Mouse (Mus musculus) hindbrain, embryonic 11.5 days (tissue): ENCODE measurements around the gene Defb13. TPM values are rescaled to one million over a fixed set of nuclear protein-coding genes. Genes with fewer than 3 reads are reported as not detected.
A peak's percentile ranks its signal among the peaks of the same experiment; 100 is the strongest.
"Not testable (repeated sequence)": the region's sequence is repeated elsewhere in the genome, so short reads cannot be mapped to it uniquely, and the experiment has no call there.

ENCODE experiments used
- ATAC-seq: fragments of 200-750 bp; cut with Nextera tagmentation; 2 replicates; pipeline ENCODE4 v1.8.0; 2017; ENCODE audit warnings: mild to moderate bottlenecking, moderate TSS enrichment, moderate library complexity; ENCODE audit not compliant: low FRiP score
- DNase-seq: peaks from one replicate; pipeline ENCODE4 v3.0.0-alpha.2; 2015; ENCODE audit warnings: low spot score
- H3K27ac ChIP-seq: fragments of 300-500 bp; sonication (generic); 2 replicates; pipeline ENCODE4 v1.5.1; 2014; ENCODE audit warnings: mild to moderate bottlenecking, low read depth, low read length
- H3K27me3 ChIP-seq: fragments of 300-500 bp; sonication (generic); 2 replicates; pipeline ENCODE4 v1.6.1; 2014; ENCODE audit warnings: mild to moderate bottlenecking, low read length, moderate library complexity, mixed read lengths; ENCODE audit not compliant: control insufficient read depth, insufficient read depth
- H3K36me3 ChIP-seq: fragments of 300-500 bp; sonication (generic); 2 replicates; pipeline ENCODE4 v1.6.1; 2014; ENCODE audit warnings: mild to moderate bottlenecking, low read length, moderate library complexity, mixed read lengths; ENCODE audit not compliant: control insufficient read depth, insufficient read depth
- H3K4me1 ChIP-seq: fragments of 300-500 bp; sonication (generic); replicated peaks from 2 replicates; pipeline ENCODE4 v1.6.1; 2014; ENCODE audit warnings: low read length, mixed read lengths; ENCODE audit not compliant: control insufficient read depth, insufficient read depth
- H3K4me2 ChIP-seq: fragments of 300-500 bp; sonication (generic); replicated peaks from 2 replicates; pipeline ENCODE4 v1.6.1; 2014; ENCODE audit warnings: mild to moderate bottlenecking, low read depth, low read length
- H3K4me3 ChIP-seq: fragments of 300-500 bp; sonication (generic); 2 replicates; pipeline ENCODE4 v1.5.1; 2014; ENCODE audit warnings: low read depth, low read length
- H3K9ac ChIP-seq: fragments of 300-500 bp; sonication (generic); 2 replicates; pipeline ENCODE4 v1.6.1; 2014; ENCODE audit warnings: low read depth, low read length
- H3K9me3 ChIP-seq: fragments of 300-500 bp; sonication (generic); 2 replicates; pipeline ENCODE4 v1.6.1; 2016; ENCODE audit warnings: low read length; ENCODE audit not compliant: control insufficient read depth
- WGBS: fragments of 180-500 bp; shearing (Covaris S2); extraction: QIAGEN DNeasy Blood & Tissue Kit; methylation state at CpG from one replicate; pipeline ENCODE4 v1.1.7; 2014; 5-methylcytosine and 5-hydroxymethylcytosine counted together
- polyA plus RNA-seq: library from polyadenylated mRNA; unstranded; fragments of >200 nt; fragmentation: Nextera tagmentation; extraction: Ambion mirVana; gene quantifications from 2 replicates; pipeline ENCODE4 v1.2.1, GENCODE M21; 2014

The Defb13 gene
- not detected in 2 replicates for polyA plus RNA-seq

DNA sequence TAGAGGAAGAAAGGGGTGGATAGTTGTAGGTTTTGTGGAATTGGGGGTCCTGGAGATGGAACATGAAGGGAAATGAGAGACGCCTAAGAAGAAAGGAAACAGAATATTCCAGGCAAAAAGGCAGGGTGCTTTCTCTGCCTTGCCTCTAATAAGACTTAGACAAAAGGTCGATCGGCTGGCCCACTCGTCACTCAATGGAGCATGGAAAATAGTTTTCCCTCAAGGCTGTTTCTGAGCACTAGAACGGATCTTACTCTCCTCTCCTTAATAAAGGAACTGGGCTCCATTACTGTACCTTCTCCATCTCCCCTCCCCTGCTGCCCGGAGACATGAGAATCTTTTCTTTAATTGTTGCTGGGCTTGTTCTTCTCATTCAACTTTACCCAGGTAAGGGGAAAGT, at the start of gene Defb13:
Defb13 (plus strand) TSS at position 301 of the 400 bp plus-strand sequence.
- no peak within 1 kb of the TSS for H3K4me3 ChIP-seq
- no peak for ATAC-seq
- no peaks in the 10 kb centered on the region for H3K36me3 ChIP-seq
- H3K4me1 ChIP-seq = no peaks in the 10 kb centered on the region
- H3K4me2 ChIP-seq = no peak within 1 kb of the TSS
- no peak for DNase-seq
- no peaks in the 10 kb centered on the region for H3K27me3 ChIP-seq
- 86% methylated on average over 6 of the region's 6 CpGs for WGBS
- no peaks in the 10 kb centered on the region for H3K9me3 ChIP-seq
- H3K9ac ChIP-seq = no peak within 1 kb of the TSS
- H3K27ac ChIP-seq = no peak within 1 kb of the TSS

DNA sequence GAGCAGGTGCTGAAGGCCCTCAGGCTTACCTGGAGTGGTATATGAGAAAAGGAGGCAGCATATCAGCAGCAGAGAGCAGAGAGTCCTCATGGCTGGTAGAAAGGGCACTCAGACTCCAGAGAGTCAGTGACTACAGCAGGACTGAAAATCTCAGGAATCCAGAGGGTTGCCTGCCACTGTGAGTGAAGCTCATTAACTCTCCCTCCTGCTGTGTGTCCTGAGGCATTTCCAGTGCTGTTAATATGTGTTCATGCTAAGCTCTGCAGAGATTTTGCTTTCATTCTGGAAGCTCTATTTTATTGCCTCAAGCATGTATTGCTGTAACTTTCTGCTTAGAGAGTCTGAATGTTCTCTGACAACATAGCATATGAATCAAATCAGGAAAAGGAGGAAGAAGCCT, 40.3 kb upstream of the Defb13 start, which contains the start of gene Defb11:
Defb11 (minus strand) TSS at position 123 of the 400 bp plus-strand sequence.
- ATAC-seq, H3K9ac ChIP-seq, H3K27me3 ChIP-seq, H3K36me3 ChIP-seq, H3K4me3 ChIP-seq, H3K4me2 ChIP-seq, H3K4me1 ChIP-seq, H3K9me3 ChIP-seq, H3K27ac ChIP-seq: not testable (repeated sequence)
- DNase-seq = peak; percentile 2

DNA sequence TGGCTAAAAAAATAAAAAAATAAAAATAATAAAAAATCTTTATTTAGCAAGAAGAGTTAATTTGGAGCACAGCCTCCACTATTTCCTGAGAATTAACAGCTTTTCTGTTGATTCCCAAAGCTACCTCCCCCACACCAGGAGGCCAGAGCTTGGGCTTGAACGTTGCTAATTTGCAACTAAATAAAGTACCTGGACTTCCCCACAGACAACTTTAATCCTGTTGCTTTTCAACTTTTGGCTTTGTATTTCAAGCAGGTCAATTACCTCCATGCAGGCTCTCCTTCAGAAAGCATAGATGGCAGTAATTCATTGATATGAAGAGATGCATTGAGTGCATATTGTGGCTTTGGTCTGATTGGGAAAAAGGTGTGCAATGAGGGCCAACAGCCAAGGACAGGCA, 34.6 kb upstream of the Defb13 start:
- H3K4me2 ChIP-seq = no peak overlapping the region
- no peak overlapping the region for H3K27ac ChIP-seq
- ATAC-seq (no peak), DNase-seq (no peak)
- WGBS = 21% methylated on average over 1 of the region's 1 CpGs
- no peaks in the 10 kb centered on the region for H3K36me3 ChIP-seq
- H3K4me3 ChIP-seq = no peak overlapping the region
- H3K9ac ChIP-seq = no peak overlapping the region
- no peaks in the 10 kb centered on the region for H3K9me3 ChIP-seq
- no peaks in the 10 kb centered on the region for H3K27me3 ChIP-seq
- no peaks in the 10 kb centered on the region for H3K4me1 ChIP-seq

DNA sequence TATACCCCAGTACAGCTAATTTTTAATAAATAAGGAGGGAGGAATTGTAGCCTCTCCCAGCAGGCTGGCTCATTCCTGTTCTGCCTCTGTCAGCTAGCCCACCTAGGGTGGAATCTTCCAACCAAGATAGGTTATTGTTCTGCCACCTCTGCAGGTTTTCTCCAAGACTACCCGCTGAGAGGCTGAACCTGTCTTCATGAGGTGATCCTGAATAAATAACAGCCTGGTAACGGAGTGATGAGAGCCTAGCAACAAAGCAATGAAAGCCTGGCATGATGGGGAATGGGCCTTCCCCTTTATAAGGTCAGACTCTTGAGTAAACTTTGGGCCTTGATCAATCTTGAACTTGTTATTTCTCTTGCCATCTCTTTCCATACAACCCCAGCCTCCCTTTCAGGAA, 34.0 kb upstream of the Defb13 start:
- 15% methylated on average over 2 of the region's 2 CpGs for WGBS
- Histone ChIP-seq H3K4me3 (no peak overlapping the region), H3K4me1 (no peaks in the 10 kb centered on the region), H3K4me2 (no peak overlapping the region), H3K36me3 (no peaks in the 10 kb centered on the region), H3K27ac (no peak overlapping the region), H3K9me3 (no peaks in the 10 kb centered on the region), H3K9ac (no peak overlapping the region), H3K27me3 (no peaks in the 10 kb centered on the region)
- DNase-seq (no peak), ATAC-seq (no peak)

DNA sequence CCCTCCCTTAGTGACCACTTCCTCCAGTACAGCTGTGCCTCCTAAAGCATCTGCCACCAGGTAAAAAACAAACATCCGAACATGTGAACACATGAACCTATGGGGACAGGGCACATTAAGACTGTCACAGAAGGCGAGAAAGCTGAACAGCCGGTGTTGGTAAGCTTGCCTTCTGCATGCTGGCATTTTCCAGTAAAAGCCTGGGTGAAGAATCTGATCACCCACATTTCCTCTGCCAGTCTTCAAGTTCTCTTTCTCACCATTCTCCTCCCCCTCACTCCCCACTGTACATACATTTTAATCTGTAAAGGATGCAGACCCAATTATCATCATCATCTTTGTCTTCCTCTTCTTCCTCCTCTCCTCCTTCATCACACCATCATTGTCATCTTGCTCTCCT, 30.9 kb upstream of the Defb13 start:
- Histone ChIP-seq H3K4me2 (no peak overlapping the region), H3K27me3 (no peaks in the 10 kb centered on the region), H3K4me1 (no peaks in the 10 kb centered on the region), H3K9me3 (no peaks in the 10 kb centered on the region), H3K9ac (no peak overlapping the region), H3K36me3 (no peaks in the 10 kb centered on the region), H3K27ac (no peak overlapping the region), H3K4me3 (no peak overlapping the region)
- DNase-seq = no peak
- WGBS = 92% methylated on average over 3 of the region's 3 CpGs
- ATAC-seq = no peak

DNA sequence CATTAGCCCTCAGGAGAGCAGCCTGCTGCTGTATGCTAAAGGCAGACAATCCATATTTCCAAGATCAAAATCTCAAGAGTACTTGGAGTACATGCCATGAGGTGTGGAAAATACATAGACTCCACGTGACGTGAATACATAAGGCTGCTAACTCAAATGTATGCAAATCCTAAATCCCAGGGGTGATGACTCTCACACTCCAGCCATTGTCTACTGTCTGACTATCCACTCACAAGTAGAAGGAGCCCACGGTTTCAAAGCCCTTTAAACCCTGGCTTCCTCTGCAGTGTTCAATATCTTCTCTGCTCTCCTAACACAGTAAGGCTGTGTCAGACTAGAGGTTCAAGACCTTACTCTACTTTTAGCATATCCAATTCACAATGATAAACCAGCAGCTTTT, 15.8 kb upstream of the Defb13 start:
- not testable (repeated sequence) for H3K27me3 ChIP-seq, H3K27ac ChIP-seq, DNase-seq, H3K4me1 ChIP-seq, H3K9me3 ChIP-seq, H3K9ac ChIP-seq, H3K4me2 ChIP-seq, ATAC-seq, H3K36me3 ChIP-seq, H3K4me3 ChIP-seq
- 83% methylated on average over 3 of the region's 3 CpGs for WGBS

DNA sequence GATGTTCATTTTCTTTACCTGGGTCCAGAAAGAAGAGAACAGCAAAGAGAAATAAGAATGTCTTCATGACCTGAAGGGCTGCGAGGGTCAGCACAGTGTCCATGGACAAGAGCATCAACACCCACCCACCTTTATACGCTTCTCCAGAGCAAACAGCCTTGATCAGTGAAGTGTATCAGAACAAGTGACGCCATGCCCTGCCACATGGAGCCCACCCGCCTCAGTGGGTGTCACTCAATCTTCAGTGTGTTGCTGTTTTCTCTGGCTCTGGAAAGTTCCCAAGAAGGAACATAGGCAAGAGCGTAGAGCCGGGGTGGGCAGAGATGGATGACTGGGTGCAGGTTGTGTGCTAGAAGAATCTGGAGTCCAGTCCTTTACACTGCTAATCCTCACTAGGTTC, 14.0 kb upstream of the Defb13 start, which contains the start of gene Defb15:
Defb15 (minus strand) TSS at position 101 of the 400 bp plus-strand sequence.
- 88% methylated on average over 6 of the region's 6 CpGs for WGBS
- Histone ChIP-seq H3K36me3 (no peaks in the 10 kb centered on the region), H3K9me3 (no peaks in the 10 kb centered on the region), H3K4me2 (no peak within 1 kb of the TSS), H3K4me3 (no peak within 1 kb of the TSS), H3K9ac (no peak within 1 kb of the TSS), H3K4me1 (no peaks in the 10 kb centered on the region), H3K27ac (no peak within 1 kb of the TSS), H3K27me3 (no peaks in the 10 kb centered on the region)
- DNase-seq (no peak), ATAC-seq (no peak)

DNA sequence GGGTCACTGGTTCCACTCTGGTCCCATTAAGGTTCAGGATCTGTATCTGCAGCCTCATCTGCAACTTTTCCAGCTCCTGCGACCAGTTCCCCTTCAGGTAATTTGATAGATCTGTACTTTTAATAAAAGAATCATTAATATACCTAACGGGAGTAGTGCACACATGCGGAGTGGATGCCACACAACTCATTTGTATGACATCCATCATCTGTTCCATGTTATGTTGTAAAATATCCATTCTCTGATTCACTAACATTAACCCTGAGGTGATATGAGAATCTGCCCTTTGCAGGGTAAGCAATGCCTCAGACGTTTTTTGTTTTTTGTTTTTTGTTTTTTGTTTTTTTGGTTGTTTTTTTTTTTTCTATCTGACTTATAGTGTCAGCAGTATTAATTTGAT, 8.5 kb upstream of the Defb13 start, which contains the start of gene Defb35:
Defb35 (plus strand) TSS at position 301 of the 400 bp plus-strand sequence.
- H3K4me2 ChIP-seq, H3K36me3 ChIP-seq, H3K9ac ChIP-seq, H3K27ac ChIP-seq, H3K9me3 ChIP-seq, ATAC-seq, H3K4me1 ChIP-seq, H3K27me3 ChIP-seq, H3K4me3 ChIP-seq, DNase-seq: not testable (repeated sequence)
- WGBS = 85% methylated on average over 4 of the region's 4 CpGs

DNA sequence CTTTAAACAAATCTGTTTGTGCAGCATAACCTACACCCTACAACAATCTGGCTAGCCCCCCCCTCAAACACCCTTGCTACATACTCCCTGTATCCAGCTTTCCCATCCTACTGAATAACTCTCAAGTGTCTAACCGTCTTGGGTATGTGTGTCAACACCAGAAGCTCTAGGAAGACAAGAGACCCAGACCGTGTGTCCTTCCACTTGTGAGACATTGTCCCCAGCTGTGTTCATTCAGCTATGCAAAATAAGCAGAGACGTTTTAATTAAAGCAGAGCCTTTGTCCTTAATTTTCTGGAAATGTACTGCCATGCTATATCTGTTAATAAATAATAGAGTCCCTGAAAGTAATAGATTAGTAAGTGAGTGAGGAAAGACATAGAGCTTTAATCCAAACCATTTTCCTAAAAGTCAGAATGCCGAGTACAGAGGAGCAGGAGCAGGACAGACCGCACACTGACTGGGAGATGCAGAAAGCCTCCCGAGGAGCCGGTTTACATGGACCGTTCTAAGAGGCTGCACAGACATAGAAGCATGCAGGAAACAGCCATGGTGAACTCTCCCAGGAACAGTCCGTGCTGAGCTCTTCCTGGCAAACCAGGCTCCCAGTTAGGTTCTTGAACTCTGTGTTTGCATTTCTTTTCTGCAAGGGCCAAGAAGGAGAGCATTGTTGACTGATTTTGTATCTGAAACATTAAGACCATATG, 902 bp downstream of the Defb13 start:
- Histone ChIP-seq H3K4me1 (no peaks in the 10 kb centered on the region), H3K27ac (no peak overlapping the region), H3K4me3 (no peak overlapping the region), H3K27me3 (no peaks in the 10 kb centered on the region), H3K4me2 (no peak overlapping the region), H3K9me3 (no peaks in the 10 kb centered on the region), H3K9ac (no peak overlapping the region), H3K36me3 (no peaks in the 10 kb centered on the region)
- no peak for DNase-seq
- 67% methylated on average over 9 of the region's 9 CpGs for WGBS
- ATAC-seq = no peak
